Mouse (Mus musculus) regulatory T cell (primary cell): Measurements from ENCODE around the gene Spata32.

Source experiments
- in situ Hi-C: fragments of 300-600 bp; cut with MboI, MseI; formaldehyde crosslinking; loops from one replicate; pipeline ENCODE4 v1.15.1; 2025; ENCODE audit warnings: high pct_unique_total_duplicates

The Spata32 gene

DNA sequence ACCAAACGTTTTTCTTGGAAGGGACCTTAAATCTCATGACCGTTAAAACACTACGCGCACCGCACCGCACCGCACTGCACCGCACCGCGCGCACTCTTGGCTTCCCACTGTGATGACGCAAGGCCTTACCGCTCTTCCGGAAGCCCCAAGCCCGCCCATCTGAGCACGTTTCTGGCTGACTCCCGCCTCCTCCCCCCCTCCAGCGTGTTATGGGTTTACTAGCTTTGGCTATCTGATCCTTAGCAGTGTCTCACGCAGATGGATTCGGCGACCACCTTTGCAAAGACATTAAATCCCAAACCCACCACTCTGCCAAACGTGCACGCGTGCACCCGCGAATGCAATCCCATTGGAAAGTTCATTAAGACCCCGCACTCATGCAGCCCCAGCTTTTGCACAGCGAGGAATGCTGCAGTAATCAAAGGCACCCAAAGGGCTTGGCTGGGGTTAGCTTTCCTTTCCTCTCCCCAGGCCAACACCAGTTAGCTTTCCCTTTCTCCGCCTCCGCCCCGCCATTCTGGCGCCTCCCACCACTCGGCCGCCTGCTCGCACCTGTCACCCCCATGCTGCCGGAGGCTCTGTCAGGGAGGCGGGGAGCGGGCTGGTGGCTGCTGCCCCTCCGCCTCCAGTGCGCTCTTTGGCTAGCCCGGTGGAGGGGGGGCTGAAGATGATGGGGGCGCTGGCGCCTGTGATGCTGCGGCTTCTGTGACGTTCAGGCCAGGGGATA, at the start of gene Spata32:
TSS of gene Spata32 (minus strand) at position 643 of the 727 bp plus-strand sequence.
- in situ Hi-C loops: no loop called here

GRCm38 (mm10) chr11:103267346-103268219, 49.4 kb upstream of the Spata32 start, which contains the start of gene Map3k14:
Gene Map3k14 (minus strand): TSS chr11:103267472.
- in situ Hi-C loops: no loop called here

DNA sequence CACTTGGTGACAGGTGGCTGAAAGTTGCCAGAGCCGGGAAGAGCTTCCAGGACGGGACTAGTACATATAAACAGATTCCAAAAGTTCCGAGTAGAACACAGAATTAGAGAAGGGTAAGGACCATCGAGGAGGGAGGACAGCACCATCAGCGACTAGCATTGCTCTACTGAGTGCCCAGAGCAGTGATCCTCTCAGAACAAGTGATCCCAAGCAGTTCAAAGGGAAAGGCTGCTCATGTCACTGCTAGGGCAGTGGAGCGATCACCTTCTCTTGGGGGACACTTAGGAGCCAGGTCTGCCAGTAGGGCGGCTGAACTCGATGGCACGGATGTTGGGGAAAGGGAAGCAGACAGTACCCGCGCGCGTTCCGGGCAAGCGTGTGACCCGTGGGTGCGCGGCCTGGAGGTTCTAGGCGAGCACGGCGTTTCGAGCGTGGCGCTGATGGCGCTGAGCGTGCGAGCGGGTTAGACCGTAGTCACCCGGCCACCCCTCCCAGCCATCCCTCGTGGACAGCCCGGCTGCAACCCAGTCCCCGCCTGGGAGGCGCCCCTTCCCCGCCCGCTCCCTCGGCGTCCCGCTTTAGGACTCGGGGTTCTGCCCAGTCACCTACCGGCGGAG, 48.6 kb upstream of the Spata32 start:
- in situ Hi-C loops: no loop called here

DNA sequence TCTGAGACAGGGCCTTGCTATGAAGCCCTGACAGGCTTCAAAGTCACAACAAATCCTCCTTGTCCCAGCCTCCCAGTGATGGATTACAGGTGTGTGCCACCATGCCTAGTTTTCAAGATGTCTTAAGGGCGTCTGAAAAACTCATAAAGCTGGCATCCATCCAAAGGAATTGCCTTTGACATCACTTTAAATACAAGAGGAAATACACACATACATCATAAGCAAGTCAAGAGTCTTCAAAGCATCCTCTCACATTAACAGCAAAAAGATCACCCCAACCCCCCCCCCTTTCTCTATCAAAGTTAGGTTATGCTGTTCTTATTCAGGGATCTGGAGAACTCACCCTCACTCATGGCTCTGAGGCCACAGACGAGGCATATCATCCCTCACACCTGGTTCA, 47.6 kb upstream of the Spata32 start:
- in situ Hi-C loops: no loop called here

GRCm38 (mm10) chr11:103265211-103265610, 47.0 kb upstream of the Spata32 start:
- in situ Hi-C loops: no loop called here

GRCm38 (mm10) chr11:103264427-103265005, 46.3 kb upstream of the Spata32 start:
- in situ Hi-C loops: no loop called here

- in situ Hi-C loops: no loop called here
Observed at GRCm38 (mm10) chr11:103263551-103263950, 45.3 kb upstream of the Spata32 start.

DNA sequence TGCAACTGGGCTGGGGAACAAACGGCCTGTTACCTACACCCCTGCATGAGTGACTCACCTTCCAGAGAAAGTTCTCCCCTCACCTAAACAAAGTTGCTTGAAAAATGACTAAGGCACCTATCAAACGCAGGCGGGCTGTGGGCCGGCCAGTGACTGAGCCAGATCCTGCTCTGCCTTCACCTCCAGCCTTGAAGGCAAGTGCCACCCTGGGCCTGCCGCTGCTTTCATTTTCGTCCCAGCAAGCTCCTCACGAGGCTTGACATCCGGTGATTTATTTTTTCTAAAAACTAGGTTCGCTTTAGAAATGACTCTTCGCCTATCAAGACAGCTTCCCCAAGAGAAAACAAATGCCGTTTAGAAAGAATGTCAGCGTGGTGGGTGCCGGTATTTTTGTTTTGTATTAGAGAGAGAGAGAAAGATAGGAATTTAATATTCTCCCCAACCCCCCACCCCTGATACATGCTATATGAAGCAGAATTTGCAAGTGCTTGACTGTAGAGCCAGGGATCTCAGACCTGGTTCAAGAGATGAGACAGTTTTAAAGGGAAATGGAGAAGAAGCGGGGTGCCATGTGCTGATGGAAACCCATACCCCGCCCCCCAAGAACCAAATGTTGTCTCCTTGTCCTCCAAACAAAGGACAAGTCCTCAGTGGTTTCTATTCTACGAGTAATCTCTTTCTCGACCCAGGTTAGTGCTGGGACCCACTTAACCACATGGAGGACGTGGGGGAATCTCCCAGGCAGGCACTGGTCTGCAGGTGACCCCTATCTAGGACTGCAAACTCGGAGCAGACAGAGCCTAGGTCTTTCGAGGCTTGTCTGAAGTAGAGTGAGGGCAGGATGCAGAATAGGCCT, 44.4 kb upstream of the Spata32 start:
- in situ Hi-C loops: no loop called here

DNA sequence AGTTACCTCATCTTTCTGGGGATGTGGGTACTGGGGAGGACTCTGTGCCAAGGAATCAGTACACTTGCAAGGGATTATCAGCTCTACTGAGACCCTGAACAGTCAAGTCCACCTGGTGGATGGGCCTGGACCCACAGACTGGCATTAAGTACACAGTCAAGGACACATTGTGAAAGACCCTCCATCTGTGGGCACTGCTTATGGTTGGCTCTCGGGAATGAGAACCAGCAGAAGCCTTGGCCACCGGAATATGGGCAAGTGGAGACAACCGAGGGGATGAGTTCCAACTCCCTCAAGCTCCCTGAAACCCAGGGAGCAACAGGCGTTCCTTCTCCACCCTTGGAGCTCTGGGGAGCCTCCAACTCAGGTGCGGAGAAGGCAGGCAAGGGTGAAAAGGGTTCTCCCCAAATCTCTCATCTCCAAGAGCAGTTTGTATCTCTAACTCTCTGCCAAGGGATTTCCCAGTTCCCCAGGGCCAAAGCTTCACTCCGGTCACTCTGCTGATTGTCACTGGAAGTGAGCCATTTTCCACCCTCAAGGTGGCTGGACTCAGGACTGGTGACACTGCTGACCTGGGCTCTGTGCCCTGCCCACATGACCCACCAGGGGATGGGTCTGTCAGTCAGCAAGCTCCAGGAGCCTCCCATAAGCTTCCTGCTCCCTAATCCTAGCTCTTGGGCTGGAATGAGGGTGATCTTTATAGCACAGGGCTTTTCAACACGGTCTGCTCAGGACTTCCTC, 43.6 kb upstream of the Spata32 start:
- in situ Hi-C loops: no loop called here

DNA sequence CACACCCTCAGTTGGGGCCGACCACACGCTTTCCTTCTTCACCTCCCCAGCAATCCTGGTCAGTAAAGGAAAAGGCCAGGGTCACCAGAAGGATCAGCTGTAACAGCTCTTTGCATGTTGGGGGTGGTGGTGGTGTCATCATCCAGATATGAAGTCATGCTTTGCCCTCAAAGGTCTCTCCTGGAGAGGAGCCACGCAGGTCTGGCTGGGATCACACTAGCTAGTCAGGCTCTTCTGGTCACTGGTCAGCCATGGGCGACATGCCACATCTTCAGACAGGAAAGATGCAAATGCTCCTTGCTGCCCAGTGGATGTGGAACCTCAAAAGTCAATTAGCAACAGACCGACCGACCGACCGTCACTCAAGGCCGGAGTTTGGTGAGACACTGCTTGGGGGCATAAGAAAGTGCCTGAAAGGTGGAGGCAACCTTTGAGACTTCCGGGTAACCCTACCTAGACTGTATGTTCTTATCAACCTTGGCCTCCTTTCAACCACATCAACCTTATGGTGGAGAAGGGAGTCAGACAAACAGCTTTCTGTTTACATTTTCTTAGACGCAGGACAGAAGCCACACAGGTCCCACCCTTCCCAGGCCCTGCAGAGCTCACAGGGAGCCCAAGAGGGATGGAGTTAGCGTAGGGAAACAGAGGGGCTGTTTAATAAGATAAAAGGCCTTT, 42.4 kb upstream of the Spata32 start:
- in situ Hi-C loops: no loop called here

DNA sequence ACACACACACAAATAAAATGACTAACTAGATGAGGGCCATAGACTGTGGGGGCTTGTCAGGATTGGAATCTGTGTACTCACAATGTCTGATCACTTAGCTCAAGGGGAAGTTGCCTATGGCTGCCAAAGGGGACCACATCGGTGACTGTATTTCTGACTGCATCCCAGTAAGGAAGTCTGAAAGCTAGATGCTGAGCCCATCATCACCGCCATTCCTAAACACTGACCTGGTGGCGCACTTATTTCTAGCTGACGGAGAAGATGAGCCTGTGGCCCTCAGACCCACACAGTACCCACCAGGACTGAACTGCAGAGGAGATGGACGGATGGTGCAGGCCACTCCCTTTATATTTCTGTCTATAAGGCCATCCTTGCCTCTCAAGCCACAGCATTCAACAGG, 41.8 kb upstream of the Spata32 start:
- in situ Hi-C loops: no loop called here

DNA sequence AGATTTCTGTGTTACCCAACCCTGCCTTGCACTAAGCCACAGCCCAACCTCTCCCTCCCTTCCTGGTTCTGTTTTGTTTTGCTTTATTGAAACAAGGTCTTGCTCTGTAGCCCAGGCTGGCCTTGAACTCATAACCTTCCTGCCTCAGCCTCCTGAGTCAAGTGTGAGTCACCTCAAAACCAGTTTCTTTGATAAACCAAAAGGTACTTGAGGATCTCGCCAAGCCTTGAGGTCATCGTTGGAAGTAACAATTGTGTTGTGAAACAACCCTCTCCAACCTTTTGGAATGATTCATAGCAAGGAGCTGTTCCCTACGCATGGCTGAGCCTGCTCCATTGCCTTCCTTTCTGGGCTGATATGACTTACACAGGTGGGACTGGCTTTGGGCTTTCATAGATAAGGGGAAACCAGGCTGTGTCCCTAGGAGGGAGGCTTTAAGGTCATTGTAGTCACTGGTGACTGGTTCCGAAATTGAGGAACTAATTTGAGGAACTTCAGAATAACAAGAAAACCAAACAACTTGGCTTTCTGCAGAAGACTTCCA, 39.8 kb upstream of the Spata32 start:
- in situ Hi-C loops: loop anchor here (5.0 kb wide), 1 partner anchor 76 kb away; no protein-coding TSS in a partner anchor

DNA sequence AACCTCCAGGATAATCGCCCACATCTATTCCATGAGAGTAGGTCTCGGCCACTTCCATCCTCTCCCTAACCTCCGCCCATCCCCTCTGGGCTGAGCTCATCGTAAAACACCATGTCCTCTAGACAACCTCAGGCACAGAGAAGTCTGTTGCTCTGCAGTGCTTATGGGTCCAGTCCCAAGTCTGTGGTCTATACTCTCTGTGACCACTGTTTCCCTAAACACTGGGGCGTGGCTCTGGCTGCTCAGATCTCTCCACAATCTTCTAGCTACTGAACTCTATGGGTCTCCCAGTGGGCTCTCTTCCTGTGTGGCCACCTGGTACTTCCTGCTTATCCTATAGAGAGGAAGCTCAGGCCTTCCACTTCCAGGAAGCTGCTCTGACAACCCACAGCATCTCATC, 35.4 kb upstream of the Spata32 start:
- in situ Hi-C loops: no loop called here

DNA sequence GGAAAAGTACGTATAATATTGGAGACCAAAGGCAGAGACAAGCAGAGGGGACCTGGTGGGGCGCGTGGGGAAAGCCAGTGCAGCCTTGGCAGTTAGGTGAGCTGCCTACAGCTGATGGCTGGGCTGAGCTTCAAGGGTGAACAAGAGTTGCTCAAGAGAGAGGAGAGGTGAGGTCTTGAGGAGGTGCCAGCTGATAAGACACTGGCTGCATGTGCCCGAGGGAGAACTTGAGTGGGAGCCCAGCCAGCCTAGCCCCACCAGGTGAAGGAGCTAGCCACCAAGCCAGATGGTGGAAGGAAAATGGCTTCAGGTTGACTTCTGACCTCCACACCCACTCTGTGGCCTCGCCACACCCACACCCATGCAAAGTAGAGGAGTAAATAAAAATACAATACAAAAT, 34.1 kb upstream of the Spata32 start:
- in situ Hi-C loops: no loop called here

- in situ Hi-C loops: no loop called here
Observed at GRCm38 (mm10) chr11:103250324-103250723, 32.1 kb upstream of the Spata32 start.

- in situ Hi-C loops: no loop called here
Observed at GRCm38 (mm10) chr11:103249509-103249908, 31.3 kb upstream of the Spata32 start.

DNA sequence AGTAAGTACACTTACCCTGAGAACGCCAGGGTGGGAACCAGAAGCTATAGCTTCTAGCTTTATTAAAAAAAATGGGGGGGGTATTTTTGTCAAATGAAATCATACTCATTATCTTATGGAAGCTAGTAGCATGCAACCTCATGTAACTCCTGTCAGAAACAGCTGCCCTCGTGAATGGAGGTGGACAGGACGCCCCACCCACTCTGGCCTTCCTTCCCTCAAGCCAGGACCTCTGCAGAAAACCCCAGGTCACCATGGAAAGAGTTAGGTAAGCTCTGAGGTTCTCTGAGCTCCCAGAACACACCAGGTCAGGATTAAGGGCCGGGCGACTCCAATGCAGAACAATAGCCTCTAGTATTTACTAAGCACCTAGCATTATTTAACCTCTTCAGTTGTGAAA, 30.6 kb upstream of the Spata32 start:
- in situ Hi-C loops: no loop called here

DNA sequence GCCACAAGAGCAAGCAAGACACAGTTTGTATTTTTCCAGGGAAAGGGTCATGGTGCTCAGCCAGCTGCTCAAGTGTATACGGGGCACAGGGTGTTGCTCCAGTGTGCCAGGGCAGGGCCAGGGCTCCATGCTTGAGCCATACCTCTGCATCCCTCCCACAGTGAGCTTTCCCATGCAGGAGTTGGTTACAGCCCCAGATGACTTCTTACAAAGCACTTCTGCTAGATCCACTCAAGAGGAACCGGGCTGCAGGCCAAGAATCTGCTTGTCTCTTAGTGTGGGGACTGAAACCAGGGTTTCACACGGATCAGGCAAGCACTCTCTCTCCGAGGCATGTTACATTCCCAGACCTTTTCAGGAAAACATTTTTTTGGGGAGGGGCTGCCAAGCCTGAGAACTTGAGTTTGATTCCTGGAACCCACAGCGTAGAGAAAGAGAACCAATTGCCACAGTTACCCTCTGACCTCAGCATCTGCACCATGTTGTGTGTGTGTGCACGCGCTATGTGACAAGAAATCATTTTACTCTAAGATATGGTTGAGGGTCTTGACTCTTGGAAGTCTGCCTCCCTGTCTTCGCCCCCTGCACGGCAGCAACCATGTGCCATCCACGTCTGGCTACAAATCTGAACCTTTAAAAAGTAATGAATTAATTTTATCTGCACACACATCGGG, 29.4 kb upstream of the Spata32 start:
- in situ Hi-C loops: no loop called here

GRCm38 (mm10) chr11:103246731-103247290, 28.6 kb upstream of the Spata32 start:
- in situ Hi-C loops: no loop called here
